Mouse (Mus musculus) embryonic stem cell, embryonic (primary cell): ENCODE results near the gene Btbd1.

ENCODE experiments used
- CTCF ChIA-PET, 4 experiments: fragments of 300-600 bp in 2 of 4; fragments of 350-600 bp in 2 of 4; sonication (Branson Sonifier 250); formaldehyde crosslinking; loops; one replicate each; lab custom pipeline; 2022; ENCODE audit warnings: inconsistent platforms in 2 of 4; lab: Charles Lee
- POLR2A ChIA-PET, 4 experiments: fragments of 300-600 bp in 2 of 4; fragments of 350-600 bp in 2 of 4; sonication (Branson Sonifier 250); formaldehyde crosslinking; loops; one replicate each; lab custom pipeline; 2022; ENCODE audit warnings: antibody characterized with exemption in 4 of 4, inconsistent platforms in 1 of 4; lab: Charles Lee

Btbd1 gene

DNA sequence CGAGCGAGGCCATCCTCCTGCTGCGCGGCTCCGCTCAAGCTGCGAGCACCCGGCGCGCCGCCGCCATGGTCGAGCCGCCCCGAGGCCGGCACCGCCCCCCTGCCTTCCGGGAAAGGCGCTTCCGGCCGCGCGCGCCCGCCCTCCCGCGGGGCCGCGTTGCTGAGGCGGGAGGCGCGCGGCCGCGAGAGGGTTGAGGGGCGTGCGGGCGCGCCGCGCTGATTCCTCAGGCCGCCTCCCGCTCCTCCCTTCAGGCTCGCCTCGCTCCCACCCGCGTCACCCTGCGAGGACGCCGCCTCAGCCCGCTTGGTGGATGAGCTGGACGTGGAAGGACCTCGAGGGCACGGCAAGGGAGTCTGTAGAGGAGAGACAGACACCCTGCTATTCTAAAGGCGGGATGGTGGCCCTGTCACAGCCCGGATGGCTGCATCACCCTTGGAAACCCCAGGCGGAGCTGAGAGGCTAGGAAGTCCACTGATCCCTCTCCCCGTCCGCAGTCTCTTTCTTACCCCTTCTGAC is at the start of gene Btbd1:
Gene Btbd1, minus strand, starts transcription at position 53 of the 516 bp plus-strand sequence.
- POLR2A ChIA-PET = interaction anchor here in 3 of 4 experiments (0.9 to 2.8 kb wide), 9 partner anchors 11 to 104 kb away, joined by 3 to 10 read pairs (median 4); partner anchors contain the start of genes Ramac (in 2 of the 3) and Hdgfl3 (in 1 of the 3)
- CTCF ChIA-PET = interaction anchor here in 3 of 4 experiments (0.6 to 1.4 kb wide), 5 partner anchors 38 to 1921 kb away, joined by 3 to 4 read pairs (median 3); partner anchors contain the start of gene Ramac (in 1 of the 3)

DNA sequence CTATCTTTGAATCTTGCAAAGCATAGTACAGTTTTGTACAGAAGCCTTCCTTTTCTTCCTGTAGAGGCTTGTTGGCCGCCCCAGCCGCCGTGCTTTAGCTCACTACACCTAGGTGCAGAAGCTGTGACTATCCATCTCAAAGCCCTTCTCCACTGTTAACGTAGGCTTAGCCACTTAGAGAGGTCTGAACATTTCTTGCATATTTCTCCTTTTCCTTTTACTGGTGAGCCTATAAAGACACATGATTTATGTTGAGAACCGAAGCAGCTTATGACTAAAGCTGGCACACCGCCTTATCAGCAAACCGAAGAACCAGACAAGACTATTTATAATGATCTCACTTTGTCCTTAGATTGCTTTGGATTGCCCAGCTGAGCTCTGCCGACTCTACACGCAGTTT is 46.1 kb upstream of the Btbd1 start:
- CTCF ChIA-PET = no interaction called here
- POLR2A ChIA-PET = interaction anchor here in 1 of 4 experiments (0.6 to 0.9 kb wide), 2 partner anchors 45 to 842 kb away, joined by 3 read pairs; no protein-coding TSS in a partner anchor

- ChIA-PET CTCF (interaction anchor here in 1 of 4 experiments (0.6 kb wide), 1 partner anchor 85 kb away, joined by 3 read pairs; no protein-coding TSS in a partner anchor), POLR2A (interaction anchor here in 1 of 4 experiments (0.9 kb wide), 1 partner anchor 46 kb away, joined by 3 read pairs; no protein-coding TSS in a partner anchor)
These were observed 45.4 kb upstream of the Btbd1 start for GRCm38 (mm10) chr7:81874636-81875035.

DNA sequence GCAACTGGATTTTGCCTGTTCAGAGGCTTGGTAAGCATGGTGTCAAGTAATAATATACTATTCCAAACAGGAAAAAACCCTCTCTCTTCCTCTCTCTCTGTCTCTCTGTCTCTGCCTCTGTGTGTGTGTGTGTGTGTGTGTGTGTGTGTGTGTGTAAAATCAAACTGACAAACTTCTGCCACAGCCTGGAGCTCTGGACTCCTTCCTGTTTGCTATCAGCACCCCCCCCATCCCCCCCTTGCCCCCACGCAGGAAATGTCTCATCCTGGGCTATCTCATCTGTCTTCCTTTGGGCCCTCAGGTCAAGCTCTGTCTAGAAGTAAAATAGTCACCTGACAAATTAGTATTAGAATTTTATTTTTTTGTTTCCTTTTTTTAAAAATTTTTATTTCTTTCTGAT is 44.6 kb upstream of the Btbd1 start:
- POLR2A ChIA-PET = interaction anchor here in 1 of 4 experiments (0.6 kb wide), 1 partner anchor 148 kb away, joined by 3 read pairs; no protein-coding TSS in a partner anchor
- CTCF ChIA-PET = interaction anchor here in 1 of 4 experiments (0.6 to 1.0 kb wide), 2 partner anchors 61 to 727 kb away, joined by 3 to 4 read pairs; no protein-coding TSS in a partner anchor

- POLR2A ChIA-PET = interaction anchor here in 1 of 4 experiments (0.5 kb wide), 1 partner anchor 8 kb away, joined by 3 read pairs; no protein-coding TSS in a partner anchor
- CTCF ChIA-PET = no interaction called here
These were observed 43.3 kb upstream of the Btbd1 start for GRCm38 (mm10) chr7:81872493-81873013.

DNA sequence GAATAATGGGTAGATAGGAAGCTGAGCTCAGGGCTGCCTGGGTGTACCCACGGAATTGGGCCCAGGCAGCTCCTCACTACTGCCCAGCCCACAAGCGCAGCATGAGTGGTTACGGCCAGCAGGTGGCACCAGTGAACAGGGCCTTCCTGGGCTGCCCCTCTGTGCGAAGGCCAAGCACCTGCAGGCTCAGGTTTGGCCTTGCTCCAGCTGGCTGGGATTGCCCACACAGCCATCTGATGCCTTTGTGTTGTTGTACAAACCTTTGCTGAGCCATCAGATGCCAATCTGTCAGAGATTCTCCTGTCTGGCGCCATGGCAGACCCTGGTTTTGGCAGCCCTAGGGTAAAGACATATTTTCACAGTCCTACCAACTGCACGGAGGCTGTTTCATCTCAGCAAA is 38.9 kb upstream of the Btbd1 start:
- POLR2A ChIA-PET = interaction anchor here (0.6 to 2.8 kb wide), 13 partner anchors 9 to 476 kb away, joined by 3 to 13 read pairs (median 3); partner anchors contain the start of genes Tm6sf1 (in 2 of the 4), Cpeb1 (in 1 of the 4), Hdgfl3 (in 1 of the 4) and Ramac (in 1 of the 4)
- CTCF ChIA-PET = interaction anchor here (0.5 to 2.6 kb wide), 55 partner anchors 8 to 676 kb away, joined by 3 to 26 read pairs (median 4); partner anchors contain the start of genes Tm6sf1 (in 3 of the 4), Btbd1 (in 1 of the 4), Gm10160 (in 1 of the 4) and Ramac (in 1 of the 4)

GRCm38 (mm10) chr7:81867231-81867930 is 38.1 kb upstream of the Btbd1 start:
- POLR2A ChIA-PET = interaction anchor here (0.9 to 2.8 kb wide), 11 partner anchors 9 to 412 kb away, joined by 3 to 13 read pairs (median 3); partner anchors contain the start of genes Tm6sf1 (in 2 of the 4), Cpeb1 (in 1 of the 4), Hdgfl3 (in 1 of the 4) and Ramac (in 1 of the 4)
- CTCF ChIA-PET = interaction anchor here (0.6 to 2.6 kb wide), 47 partner anchors 8 to 677 kb away, joined by 3 to 26 read pairs (median 4); partner anchors contain the start of genes Tm6sf1 (in 3 of the 4), Btbd1 (in 1 of the 4), Gm10160 (in 1 of the 4) and Ramac (in 1 of the 4)

- CTCF ChIA-PET = interaction anchor here in 2 of 4 experiments (0.6 to 1.3 kb wide), 2 partner anchors 91 to 404 kb away, joined by 3 read pairs; no protein-coding TSS in a partner anchor
- POLR2A ChIA-PET = no interaction called here
These were observed 36.7 kb upstream of the Btbd1 start for GRCm38 (mm10) chr7:81865937-81866336.

DNA sequence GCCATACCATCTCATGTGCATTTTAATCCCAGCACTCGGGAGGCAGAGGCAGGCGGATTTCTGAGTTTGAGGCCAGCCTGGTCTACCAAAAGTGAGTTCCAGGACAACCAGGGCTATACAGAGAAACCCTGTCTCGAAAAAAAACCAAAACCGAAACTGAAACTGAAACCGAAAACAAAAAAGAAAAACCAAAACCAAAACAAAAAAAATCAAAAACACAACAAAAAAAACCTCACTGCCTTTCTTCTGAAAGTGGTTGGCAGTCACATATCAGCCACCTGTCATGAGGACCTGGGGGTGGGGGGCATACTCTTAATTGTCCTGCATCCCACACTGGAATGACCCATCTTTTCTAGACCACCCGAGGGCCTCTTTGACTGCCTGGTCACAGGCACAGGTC is 35.3 kb upstream of the Btbd1 start:
- ChIA-PET POLR2A (interaction anchor here in 1 of 4 experiments (0.7 kb wide), 1 partner anchor 16 kb away, joined by 3 read pairs; no protein-coding TSS in a partner anchor), CTCF (interaction anchor here in 1 of 4 experiments (0.6 kb wide), 1 partner anchor 647 kb away, joined by 3 read pairs; no protein-coding TSS in a partner anchor)

DNA sequence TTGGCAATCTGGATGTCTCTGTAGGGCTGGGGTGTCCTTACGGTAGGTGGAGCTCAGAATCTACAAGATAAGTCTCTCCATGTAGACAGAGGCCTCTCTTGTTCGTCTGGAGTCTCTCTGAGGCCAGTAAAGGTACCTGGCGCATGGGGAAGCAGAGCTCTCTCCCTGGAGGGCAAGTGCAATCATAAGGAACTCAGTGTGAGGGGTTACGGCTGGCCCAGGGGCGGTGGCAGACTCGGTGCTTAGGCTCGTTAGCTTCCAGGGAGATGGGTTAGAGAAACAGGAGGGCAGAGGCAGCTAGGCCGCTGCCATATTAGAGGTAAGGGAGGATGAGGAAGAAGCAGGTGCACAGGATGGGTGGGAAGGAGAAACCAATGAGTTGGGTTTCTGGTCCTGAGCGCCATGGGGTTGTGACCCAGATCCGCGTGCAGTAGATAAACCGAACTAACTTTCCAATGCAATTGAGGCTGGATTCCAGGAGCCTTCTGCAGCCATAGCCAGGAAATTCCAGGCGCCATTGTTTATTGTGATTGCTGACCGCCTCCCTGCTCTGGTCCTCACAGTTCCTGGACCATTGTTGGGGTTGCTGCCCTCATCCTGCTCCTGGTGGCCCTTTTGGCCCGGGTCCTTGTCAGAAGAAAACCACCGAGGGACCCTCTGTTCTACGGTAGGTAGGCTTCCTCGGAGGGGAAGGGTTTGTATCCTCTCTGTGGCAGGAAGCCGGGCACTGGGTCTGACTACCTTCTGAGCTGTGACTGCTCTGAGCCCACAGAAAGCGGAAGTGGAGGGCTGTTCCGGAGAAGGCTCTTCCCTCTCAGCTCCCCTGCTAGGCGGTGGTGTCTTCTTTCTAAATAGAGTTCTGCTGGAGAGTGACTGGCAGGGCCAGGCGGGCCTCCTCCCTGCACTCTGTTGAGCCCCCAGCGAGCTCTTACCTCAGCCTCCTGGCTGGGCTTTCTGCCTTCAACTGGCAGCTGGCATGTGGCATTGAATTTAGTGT is 33.7 kb upstream of the Btbd1 start:
- CTCF ChIA-PET = interaction anchor here in 1 of 4 experiments (0.6 kb wide), 1 partner anchor 29 kb away, joined by 3 read pairs; no protein-coding TSS in a partner anchor
- POLR2A ChIA-PET = interaction anchor here in 2 of 4 experiments (0.6 to 1.7 kb wide), 2 partner anchors 33 to 1620 kb away, joined by 3 to 4 read pairs; partner anchors contain the start of gene Btbd1 (in 1 of the 2)

GRCm38 (mm10) chr7:81861921-81862320 is 32.7 kb upstream of the Btbd1 start:
- CTCF ChIA-PET = no interaction called here
- POLR2A ChIA-PET = interaction anchor here in 1 of 4 experiments (0.8 to 1.7 kb wide), 2 partner anchors 10 to 32 kb away, joined by 3 to 4 read pairs; partner anchors contain the start of gene Btbd1

- ChIA-PET POLR2A (interaction anchor here in 1 of 4 experiments (0.8 to 1.7 kb wide), 2 partner anchors 9 to 32 kb away, joined by 3 to 4 read pairs; partner anchors contain the start of gene Btbd1), CTCF (no interaction called here)
These were observed 32.2 kb upstream of the Btbd1 start for GRCm38 (mm10) chr7:81861461-81861860.

- ChIA-PET POLR2A (no interaction called here), CTCF (no interaction called here)
These were observed 31.8 kb upstream of the Btbd1 start for GRCm38 (mm10) chr7:81860996-81861395.

DNA sequence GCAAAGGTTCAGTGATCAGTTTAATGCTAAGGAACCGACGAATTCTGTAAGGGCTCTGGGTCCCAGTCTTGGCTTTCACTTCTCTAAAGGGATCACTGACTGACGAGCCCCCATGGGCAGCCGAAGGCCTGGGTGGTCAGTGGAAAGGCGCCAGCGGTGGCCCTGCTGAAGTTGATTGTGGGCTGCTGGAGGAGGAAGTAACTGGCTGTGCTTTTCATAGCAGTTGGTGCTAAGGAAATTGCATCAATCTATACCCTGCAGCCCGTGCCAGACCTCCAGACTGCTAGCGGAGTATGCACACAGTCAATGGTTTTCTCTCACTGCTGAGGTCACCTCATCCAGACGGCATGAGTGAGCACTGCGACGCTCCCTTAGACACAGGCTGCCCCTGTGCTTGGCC is 30.8 kb upstream of the Btbd1 start:
- ChIA-PET CTCF (interaction anchor here in 3 of 4 experiments (1.1 to 3.7 kb wide), 3 partner anchors 8 kb away, joined by 5 to 26 read pairs (median 6); no protein-coding TSS in a partner anchor), POLR2A (interaction anchor here in 1 of 4 experiments (0.9 kb wide), 1 partner anchor 97 kb away, joined by 3 read pairs; the partner anchor contains the start of gene Ramac)

GRCm38 (mm10) chr7:81858968-81859721 is 29.9 kb upstream of the Btbd1 start, which contains the start of gene Tm6sf1:
Tm6sf1 (plus strand) TSS chr7:81859001.
- ChIA-PET POLR2A (interaction anchor here in 3 of 4 experiments (0.5 to 2.3 kb wide), 8 partner anchors 8 to 97 kb away, joined by 3 to 13 read pairs (median 3); partner anchors contain the start of gene Ramac (in 2 of the 3)), CTCF (interaction anchor here (1.1 to 3.7 kb wide), 4 partner anchors 9 kb away, joined by 3 to 26 read pairs (median 6); no protein-coding TSS in a partner anchor)
